Mouse (Mus musculus): ENCODE results near the gene Sox5.

The Sox5 gene

DNA sequence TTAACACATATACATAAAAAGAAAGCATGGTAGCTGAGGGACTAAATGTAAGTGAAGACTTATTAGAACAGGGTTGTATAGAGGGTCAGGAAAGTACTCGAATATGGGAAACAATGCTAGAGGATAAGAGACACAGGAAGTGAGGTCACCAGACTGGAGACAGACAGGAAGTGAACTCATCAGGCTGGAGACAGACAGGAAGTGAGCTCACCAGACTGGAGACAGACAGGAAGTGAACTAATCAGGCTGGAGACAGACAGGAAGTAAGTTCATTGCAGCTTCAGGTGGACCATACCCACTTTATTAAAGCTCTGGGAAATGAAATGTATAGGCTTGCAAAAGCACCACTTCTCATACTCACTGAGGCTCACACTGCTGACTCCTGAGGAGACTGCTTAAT, 680.9 kb downstream of the Sox5 start:
- DNase-seq (ENCODE audit: low spot score), result no peak

- no peak for DNase-seq (ENCODE audit: low spot score)
Measured at GRCm38 (mm10) chr6:144098119-144098518, 683.7 kb downstream of the Sox5 start.

DNA sequence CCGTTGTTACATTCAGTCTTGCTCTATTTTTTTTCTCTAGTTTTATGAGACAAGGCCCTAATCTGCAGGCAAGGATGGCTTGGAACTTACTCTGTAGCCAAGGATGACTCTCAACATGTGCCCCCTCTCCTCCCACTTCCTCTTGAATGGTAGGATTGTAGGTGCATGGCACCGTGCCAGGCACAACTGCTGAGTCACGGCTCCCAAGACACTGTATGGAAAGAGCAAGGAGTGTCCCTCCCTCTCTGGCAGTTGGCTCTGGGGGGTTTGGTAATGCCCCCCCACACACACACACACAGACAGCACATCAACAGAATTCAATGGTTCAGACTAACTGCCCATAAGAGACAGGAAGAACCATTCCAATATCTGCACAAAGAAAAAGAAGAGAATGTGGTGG, 693.5 kb downstream of the Sox5 start:
- no peak for DNase-seq (ENCODE audit: low spot score)

GRCm38 (mm10) chr6:144086096-144086810, 695.5 kb downstream of the Sox5 start:
- DNase-seq (ENCODE audit: low spot score), result no peak

GRCm38 (mm10) chr6:144082297-144082696, 699.5 kb downstream of the Sox5 start:
- no peak for DNase-seq (ENCODE audit: low spot score)

GRCm38 (mm10) chr6:144077826-144078225, 704.0 kb downstream of the Sox5 start:
- DNase-seq (ENCODE audit: low spot score), result no peak

GRCm38 (mm10) chr6:144076376-144076775, 705.4 kb downstream of the Sox5 start:
- no peak for DNase-seq (ENCODE audit: low spot score)

DNA sequence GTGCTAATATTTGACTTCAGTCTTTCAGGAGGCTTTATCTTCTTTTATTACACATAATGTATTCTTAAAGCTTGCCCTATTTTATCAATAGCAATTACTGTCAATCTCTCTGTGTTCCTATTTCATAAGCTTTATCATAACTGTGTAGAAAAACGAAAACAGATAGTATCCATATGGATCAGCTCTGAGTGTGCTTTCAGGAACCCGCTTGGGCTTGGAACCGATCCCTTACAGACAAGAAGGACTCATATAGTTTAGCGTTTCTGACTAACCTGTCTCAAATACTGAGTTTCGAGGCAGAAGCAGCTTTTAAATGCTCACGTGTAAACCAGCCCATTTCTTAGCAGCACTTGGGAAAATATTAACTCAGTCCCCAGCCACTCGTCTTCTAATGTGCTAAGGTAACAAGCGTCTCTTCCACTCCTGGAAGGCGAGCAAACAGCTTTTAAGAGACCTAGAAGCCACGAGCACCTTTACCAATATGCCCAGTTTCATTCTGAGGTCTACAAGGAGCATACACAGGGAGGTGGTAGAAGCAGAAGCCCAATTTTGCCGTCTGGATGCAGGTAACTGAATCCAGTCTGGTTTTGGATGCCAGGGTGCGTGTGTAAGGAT, 706.3 kb downstream of the Sox5 start:
- DNase-seq (ENCODE audit: low spot score), result no peak

DNA sequence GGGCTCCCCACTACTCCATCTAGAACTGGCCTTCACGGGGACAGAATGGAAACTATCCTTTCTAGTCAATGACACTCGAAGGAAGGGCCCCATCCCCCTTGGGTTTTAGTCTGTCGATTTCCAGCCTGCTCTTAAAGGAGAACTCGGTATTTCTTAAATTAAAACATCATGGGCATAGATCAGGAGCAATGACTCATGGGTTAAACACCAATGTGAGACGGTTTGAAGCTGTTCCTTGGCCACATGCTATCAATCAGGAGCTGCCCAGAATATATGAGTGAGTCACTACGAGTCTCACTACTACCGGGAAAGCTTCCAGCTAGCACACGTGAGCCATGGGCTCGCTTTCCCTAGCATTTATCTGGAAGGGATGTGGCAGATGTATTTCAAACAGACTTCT, 707.0 kb downstream of the Sox5 start:
- DNase-seq (ENCODE audit: low spot score), result peak; percentile 13

- DNase-seq (ENCODE audit: low spot score), result no peak
Measured at GRCm38 (mm10) chr6:144070461-144070860, 711.3 kb downstream of the Sox5 start.

- DNase-seq (ENCODE audit: low spot score), result no peak
Measured at GRCm38 (mm10) chr6:144067491-144067890, 714.3 kb downstream of the Sox5 start.

GRCm38 (mm10) chr6:144062428-144062827, 719.3 kb downstream of the Sox5 start:
- DNase-seq (ENCODE audit: low spot score), result no peak

DNA sequence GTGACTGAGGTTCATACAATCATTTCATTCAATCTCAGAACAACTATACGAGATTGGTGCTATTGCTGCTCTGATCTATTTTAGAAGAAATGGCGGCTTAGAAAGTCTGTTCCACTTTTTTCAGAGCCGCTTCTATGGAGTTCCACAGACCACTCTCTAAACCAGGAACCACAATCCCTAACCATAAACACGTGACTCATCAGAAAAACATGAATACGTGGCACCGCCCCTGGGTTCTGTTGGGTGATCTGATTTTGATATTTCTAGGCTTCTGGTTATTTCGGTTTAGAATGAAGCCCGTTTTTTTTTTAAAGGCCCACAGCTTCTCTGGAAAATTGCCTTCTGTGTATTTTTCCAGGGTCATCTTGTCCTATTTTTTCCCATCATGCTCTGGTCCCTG, 720.0 kb downstream of the Sox5 start:
- no peak for DNase-seq (ENCODE audit: low spot score)

DNA sequence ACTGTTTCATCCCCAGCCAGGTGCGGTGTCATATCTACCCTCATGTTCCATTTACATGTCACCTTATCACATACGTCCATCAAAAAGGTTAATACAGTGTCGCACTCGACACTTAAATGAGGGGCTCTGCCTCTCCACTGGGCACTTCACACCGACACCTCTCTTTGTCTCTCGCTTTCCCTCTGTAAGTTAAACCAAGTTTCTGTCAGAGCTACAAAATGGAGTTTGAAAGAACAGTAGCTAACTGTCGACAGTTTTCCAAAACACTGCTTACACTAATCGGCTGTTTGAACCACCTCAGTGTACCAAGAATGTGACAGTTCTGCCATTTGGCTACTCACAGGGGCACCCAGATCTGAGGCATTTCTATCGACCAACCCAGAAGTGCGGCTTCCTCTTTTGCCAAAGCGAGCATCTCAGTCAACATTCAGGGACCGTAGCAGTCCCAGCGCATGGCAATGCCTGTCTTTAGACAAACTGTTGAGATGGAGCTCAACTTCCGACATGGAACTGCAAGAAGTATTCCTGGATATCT, 724.6 kb downstream of the Sox5 start:
- no peak for DNase-seq (ENCODE audit: low spot score)

- DNase-seq (ENCODE audit: low spot score), result peak; percentile 44
Measured at GRCm38 (mm10) chr6:144056252-144057097, 725.3 kb downstream of the Sox5 start.

GRCm38 (mm10) chr6:144052487-144052886, 729.3 kb downstream of the Sox5 start:
- no peak for DNase-seq (ENCODE audit: low spot score)

DNA sequence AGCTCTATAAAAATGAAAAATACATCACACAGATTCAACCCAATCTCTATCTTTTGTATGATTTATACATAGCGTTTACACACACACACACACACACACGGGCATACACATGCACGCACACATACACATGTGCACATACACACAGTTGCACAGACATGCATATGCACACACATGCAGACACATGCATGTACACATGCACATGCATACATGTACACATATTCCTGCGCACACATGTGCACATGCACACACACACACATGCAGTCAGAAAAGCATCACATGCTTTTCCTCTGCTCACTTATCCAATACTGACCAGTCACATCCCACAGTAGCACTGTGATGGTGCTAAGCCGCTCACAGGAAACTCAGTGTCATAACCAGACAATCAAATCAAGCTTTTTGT, 730.5 kb downstream of the Sox5 start:
- no peak for DNase-seq (ENCODE audit: low spot score)

DNA sequence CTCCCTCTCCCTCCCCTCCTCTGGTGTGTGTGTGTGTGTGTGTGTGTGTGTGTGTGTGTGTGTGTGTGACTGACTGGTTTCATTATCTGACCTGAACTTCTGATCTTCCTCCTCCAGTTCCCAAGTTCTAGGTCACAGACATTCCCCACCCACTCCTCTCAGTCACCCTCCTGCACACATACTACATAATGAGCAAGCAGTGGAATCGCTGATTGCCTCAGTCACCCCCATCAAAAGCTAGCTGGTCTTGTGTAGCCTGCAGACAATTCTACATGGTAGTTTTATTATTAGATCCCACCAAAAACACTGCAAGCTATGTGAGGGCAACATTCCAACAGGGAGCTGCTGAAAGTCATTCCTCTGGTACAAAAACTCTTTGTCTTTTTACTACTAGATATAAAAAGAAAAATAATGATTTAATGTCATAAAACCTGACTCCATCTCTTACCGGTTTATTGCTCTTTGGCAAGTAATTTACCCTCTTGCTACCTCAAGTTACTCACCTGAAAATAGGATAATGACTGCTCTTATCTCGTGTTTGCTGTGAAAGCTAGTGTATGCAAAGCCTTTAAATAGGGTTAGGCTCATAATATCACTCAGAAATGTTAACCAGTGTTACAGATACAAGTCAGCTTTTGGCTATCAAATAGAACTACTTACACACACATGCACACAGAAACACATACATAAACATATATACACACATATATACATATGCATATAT, 733.4 kb downstream of the Sox5 start:
- DNase-seq (ENCODE audit: low spot score), result no peak

DNA sequence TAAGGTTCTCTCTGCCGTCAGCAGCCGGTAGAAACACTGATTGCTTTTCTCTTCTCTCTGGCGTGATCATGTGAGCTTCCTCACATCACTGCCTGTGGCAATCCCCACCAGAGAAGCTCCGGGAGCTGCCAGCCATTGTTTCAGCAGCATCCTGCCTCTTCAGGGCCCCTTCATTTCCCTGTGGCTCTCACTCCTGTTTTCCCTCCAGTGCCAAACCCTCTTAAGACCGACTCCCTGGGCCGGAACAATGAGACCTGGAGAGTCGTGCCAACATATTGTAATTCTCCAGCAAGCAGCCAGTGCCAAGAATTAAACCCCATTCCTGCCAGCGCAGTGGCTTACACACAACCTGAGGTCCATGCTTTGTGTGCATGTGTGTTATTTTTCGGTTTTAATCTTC, 736.3 kb downstream of the Sox5 start:
- peak; percentile 11 for DNase-seq (ENCODE audit: low spot score)

- no peak for DNase-seq (ENCODE audit: low spot score)
Measured at GRCm38 (mm10) chr6:144044381-144044780, 737.4 kb downstream of the Sox5 start.

GRCm38 (mm10) chr6:144042936-144043335, 738.8 kb downstream of the Sox5 start:
- DNase-seq (ENCODE audit: low spot score), result peak; percentile 8

GRCm38 (mm10) chr6:144041941-144042340, 739.8 kb downstream of the Sox5 start:
- no peak for DNase-seq (ENCODE audit: low spot score)
